Mouse (Mus musculus) CD4-positive, CD25-positive, alpha-beta regulatory T cell, adult 2 months (primary cell): ENCODE measurements around the gene Gps2.

Source experiments
- DNase-seq: peaks from one replicate; pipeline ENCODE4 v3.0.0-alpha.2; 2012; ENCODE audit warnings: low read depth, low spot score

Gene Gps2

DNA sequence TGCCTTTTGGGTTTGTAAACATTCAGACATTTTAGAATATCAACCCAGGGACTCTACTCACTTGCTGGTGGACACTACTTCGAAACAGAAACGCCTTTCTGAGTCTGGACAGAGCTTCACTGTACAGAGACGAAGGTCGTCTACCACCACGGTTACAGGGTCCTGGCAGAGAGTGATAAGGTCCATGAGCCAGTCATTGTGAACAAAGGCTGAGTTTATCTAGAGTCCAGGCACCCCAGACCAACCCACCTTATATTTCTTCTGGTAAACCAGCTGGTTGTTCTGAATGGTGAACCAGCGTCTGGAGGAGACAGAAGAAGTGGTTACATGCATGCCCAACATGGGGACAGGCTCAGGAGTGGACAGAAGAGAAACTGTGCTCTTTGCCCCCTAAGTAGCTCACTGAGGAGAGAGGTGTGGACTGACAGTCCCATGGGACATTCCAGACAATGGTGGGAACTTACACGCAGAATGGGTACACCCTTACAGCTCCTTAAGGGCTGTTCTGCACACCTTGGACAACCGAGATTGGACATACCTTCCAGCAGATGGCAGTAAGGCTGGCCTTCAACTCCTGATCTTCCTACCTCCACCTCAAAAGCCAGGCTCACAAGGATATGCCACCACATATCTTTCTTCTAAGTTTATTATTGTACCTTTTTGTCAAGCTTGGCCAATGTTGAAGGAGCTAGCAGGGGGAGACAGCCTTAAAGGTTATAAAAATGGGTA, 26.6 kb upstream of the Gps2 start:
- no peak for DNase-seq

DNA sequence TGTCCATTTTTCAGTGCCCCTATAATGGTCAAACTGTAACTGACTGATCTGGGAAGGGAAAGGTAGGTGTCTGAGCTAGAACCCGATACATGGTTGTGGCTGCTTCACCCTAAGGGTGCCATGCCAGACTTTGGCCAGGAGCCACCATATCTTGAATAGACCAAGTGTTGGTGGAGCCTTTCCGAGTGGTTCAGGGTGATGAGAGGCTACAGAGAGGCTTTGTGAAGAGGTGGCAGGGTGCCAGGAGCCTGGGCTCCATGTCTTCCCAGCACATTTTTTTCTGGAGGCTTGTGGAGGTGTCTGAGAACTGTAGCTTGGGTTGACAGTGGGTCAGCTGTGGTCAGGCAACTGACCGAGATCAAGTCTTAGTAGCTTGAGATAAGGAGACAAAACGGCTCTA, 22.2 kb upstream of the Gps2 start:
- no peak for DNase-seq

DNA sequence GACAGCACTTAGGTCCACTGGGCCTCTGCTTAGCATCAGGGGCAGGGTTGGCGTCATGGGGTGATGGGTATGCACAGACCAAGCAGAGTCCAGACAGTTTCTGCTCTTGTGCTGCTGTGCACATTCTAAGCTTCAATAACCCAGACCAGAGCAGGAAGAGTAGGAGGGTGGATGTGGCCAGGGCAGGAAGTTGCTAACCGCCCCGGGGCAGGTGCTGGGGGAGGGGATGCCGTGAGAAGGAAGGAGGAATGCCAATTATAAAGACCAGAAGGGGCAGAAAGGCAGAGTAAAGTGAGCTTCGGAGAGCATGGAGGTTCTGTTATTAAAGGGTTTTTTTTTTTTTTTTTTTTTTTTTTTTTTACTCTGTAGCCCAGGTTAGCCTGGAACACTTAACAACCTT, 19.0 kb upstream of the Gps2 start:
- DNase-seq, result peak; percentile 88

DNA sequence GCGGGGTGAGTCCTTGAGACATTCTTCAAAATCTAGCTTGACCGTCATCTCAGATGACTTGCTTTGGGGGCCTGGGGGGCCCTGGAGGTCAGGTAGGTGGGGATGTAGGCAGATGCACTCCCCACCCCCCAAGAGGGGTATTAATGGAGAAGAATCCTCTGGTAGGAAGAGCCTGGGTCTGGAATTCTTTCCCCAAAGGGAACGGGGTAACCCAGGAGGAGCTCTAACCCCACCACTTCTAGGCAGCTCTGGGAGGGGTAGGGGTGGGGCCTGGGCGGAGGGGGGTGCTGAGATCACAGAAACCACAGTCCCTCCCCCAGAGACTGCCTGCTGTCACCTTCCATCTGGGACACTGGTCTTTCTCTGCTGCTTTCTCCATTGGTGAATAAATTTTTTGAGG, 18.4 kb upstream of the Gps2 start, which contains the start of gene Acap1:
TSS of gene Acap1 (minus strand) at position 249 of the 400 bp plus-strand sequence.
- peak; percentile 83 for DNase-seq

DNA sequence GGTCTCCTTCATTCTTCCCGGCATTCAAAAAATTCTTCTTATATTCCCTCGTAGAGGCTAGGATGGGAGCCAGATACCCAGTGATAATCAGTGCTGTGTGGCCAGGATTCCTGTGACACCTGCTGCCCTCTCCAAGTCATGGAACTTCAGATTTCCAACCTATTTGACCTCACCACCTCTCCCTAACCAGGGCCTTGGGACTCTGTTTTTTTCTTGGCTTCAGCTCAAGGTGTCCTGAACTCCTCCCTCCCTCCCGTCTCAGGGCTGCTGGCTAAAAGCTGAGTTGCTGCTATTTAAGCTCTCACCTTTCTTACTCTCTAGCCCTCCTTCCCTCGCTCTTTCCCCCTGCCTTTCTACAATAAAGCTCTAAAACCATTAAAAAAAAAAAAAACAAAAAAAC, 13.8 kb upstream of the Gps2 start:
- DNase-seq, result no peak

DNA sequence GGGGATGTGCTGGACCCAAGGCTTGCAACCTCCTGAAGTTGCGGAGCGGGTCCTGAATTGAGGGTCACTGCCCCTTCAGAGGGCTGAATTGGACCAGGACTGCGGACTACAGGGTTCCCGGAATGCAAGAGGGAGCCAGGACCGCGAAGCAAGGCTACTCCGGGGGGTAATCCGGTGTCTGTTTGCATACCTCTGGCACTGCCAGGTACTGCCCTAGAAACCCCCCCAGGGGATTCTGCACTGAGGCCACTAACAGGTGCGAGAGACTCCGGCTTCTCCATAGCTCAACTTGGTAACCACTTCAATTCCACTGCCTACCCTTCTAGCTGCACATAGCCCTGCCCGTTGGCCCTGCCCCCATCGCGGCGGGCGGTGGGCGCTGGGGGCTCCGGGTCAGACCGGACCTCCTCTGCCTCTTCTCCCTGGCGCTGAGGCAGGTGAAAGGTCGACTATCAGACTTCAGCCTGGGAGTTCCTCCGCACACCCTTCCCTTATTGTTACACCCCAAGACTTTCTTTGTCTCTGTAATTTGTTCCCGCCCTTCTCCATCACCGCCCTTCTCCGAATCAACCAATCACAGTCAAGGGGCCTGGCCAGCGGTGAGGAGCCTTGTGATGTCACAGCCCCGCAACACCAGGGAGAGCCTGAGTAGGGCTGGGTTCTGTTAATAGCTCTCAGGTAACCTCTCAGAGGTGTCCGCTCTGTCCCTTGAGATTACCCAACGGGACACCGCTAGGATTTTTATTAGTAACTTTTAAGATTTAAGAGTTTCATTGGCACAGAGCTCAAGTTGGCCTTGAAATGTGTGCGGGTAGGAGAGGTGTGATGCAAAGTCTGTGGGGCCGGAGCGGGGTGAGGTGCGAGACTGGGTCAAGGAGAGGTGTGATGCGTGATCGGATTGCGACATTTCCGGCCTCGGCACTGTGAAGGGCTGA, 12.9 kb upstream of the Gps2 start, which contains the start of the genes 2810408A11Rik and Neurl4:
TSS of gene 2810408A11Rik (minus strand) at position 517 of the 935 bp plus-strand sequence.
TSS of gene Neurl4 (plus strand) at position 602 of the 935 bp plus-strand sequence.
- DNase-seq, result peak; percentile 95

DNA sequence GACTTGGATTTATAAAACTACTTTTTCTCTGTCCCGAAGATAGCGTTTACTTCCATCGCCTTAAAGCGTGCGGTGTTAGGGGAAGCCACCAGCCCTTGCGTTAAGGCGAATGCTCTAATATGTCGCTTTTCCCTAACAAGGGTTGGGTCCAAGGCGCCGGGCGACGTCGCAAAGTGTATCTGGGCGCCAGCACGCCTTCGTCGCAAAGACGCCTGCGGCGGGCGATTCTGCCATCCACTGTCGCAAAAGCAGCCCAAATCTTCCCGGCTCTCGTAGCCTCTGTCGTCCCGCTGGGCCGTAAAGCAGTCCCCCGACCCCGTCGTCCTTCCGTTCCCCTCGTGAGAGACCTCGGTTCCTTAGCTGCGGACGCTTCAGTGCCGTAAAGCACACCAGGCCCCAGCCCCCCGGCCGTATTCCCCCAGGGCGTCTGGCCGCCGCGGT, 12.3 kb upstream of the Gps2 start:
- DNase-seq, result peak; percentile 95

DNA sequence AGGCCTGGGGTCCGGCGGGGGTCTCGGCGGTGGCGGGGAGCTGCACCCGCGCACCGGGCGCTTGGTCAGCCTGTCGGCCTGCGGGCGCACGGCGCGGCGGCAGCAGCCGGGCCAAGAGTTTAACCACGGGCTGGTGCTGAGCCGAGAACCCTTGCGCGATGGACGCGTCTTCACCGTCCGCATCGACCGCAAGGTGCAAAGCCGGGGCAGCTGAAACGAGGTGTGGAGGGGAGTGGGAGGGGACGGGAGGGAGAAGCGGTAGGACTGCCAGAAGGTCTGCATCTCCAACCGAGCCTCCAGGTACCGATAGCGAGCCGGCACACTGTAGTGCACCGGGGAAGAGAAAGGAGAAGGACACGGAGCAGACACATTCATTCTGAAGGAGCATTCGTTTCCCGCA, 11.7 kb upstream of the Gps2 start:
- peak; percentile 46 for DNase-seq

DNA sequence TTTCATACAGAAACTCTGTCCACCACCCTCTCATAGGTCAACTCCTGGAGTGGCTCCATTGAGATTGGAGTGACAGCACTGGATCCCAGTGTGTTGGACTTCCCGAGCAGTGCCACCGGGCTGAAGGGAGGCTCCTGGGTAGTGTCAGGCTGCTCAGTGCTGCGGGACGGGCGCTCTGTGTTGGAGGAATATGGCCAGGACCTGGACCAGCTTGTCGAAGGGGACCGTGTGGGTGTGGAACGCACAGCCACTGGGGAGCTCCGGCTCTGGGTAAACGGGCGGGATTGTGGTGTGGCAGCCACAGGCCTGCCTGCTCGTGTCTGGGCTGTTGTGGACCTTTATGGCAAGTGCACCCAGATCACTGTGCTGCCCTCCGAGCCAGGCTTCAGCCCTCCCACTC, 10.7 kb upstream of the Gps2 start:
- no peak for DNase-seq

DNA sequence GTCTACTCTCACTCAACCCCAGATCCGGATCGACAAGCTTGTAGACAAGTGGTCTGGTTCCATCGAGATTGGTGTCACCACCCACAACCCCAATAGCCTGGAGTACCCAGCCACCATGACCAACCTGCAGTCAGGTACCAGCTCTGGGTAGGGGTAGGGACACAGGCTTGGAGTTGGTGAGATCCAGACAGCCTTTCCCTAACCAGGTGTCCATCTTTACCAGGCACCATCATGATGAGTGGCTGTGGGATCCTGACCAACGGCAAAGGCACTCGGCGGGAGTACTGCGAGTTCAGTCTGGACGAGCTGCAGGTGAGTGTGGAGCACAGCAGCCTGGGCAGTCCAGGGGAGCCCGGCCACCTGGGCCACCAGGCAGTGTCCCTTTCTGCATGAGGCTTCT, 9.4 kb upstream of the Gps2 start:
- DNase-seq, result no peak

DNA sequence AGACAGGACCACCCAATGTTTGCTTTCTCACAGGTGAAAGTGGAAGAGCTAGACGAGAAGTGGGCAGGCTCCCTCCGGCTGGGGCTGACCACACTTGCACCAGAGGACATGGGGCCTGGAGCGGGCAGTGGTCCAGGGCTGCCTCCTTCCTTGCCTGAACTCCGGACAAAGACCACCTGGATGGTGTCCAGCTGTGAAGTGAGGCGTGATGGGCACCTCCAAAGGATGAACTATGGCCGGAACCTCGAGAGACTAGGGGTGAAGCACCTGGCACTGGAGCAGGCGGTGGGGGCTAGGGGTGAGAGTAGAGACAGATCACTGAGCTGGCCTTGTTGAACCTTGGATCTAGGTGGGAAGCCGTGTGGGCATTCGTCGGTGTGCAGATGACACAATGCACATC, 5.0 kb upstream of the Gps2 start:
- no peak for DNase-seq

DNA sequence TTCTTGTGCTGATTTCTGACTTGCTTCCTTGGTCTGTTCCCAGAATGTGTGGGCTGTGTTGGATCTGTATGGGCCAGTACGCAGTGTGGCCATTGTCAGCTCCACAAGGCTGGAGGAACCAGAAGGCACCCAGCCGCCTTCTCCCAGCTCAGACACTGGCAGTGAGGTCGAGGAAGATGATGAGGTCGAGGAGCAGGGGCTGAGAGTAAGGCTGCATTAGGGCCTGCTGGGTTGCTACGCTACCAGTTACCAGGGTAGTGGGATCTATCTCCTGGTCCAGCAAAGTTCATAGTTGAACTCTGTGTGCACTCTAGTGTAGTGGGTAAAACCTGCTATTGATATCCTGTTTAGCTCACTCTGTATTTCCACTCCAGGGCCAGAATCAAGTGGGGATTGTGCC, 4.5 kb upstream of the Gps2 start:
- DNase-seq, result no peak

DNA sequence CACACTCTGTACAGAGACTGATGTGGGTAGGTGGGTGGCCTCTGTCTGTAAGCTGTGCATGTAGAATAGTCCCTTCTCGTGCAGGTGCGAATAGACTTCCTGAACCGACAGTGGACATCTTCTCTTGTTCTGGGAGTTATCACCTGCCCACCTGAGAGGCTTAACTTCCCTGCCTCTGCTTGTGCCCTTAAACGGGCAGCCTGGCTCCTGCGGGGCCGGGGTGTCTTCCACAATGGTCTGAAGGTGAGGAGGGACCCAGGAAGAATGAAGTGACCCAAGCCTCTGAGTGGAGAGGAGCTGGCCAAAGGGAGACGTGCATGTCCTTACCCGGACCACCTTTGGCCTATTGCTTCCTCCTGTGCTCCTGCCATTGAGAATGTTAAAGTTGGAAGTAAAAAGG, 3.5 kb upstream of the Gps2 start:
- no peak for DNase-seq

DNA sequence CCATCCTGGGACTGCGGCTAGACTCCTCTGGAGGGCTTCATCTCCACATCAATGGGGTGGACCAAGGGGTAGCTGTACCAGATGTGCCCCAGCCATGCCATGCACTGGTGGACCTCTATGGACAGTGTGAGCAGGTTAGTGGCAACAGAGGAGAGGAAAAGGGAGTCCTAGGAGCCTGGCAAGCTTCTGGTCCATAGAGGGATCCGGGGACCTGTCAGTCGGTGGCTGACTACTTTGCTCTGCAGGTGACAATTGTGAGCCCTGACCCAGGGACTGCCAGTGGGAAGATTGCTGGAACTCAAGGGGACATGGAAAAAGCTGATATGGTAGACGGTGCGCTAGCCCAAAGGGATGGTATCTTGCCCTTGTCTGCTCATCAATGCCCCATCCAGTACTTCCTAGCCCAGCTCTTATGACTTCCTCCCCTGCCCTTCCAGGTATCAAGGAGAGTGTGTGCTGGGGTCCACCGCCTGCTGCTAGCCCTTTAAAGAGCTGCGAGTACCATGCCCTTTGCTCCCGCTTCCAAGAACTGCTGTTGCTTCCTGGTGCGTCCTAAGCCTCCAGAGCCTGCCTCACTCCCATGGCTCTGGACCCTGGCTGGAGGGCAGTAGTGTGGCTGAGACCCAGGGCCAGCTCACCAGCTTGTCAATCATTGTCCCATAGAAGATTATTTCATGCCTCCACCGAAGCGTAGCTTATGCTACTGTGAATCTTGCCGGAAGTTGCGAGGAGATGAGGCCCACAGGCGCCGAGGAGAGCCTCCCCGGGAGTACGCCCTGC, 2.7 kb upstream of the Gps2 start:
- no peak for DNase-seq

DNA sequence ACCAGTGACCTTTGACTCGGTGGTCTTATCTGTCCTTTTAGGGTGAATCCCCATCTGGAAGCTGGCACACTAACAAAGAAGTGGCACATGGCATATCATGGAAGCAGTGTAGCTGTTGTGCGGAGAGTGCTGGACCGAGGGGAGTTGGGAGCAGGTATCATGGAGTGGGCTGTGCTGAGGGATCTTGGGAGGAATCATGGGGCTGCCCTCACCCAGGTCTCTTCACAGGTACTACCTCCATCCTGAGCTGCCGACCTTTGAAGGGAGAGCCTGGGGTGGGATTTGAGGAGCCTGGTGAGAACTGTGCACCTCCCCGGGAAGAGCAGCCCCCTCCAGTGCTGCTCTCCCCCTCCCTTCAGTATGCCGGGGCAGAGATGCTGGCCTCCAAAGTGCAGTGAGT, 2.0 kb upstream of the Gps2 start:
- no peak for DNase-seq

DNA sequence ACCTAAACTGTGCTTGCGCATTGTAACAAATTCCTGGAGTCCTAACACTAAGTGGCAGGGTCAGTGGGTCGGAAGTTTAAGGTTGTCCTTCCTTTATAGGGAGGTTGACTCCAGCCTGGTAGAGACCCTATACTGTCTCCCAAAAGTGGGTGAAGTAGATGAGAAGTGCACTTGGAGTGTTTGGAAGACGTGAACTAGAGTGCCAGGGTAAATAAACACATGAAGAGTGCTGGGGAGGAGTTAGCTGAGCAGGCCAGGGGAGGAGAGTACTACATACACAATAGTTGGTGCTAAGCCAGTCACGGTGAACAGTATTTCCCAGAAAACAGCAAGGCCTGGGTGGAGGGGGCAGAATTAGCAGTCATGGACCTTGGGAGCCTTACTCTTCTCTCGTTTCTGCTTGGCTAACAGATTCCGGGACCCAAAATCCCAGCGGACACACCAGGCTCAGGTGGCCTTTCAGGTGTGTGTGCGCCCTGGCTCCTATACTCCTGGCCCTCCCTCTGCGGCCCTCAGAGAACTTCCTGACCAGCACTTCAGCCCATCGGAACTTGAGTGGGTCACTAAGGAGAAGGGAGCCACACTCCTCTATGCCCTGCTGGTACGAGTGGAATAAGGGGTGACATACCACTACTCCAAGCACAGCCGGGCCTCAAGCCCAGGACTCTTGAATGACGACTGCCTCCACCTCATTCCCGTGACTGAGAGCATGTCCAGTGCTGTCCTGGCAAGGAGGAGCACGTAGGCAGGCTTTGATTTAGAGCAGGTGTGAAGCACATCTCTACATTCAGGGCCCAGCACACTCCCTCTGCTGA, 765 bp upstream of the Gps2 start:
- DNase-seq, result no peak

DNA sequence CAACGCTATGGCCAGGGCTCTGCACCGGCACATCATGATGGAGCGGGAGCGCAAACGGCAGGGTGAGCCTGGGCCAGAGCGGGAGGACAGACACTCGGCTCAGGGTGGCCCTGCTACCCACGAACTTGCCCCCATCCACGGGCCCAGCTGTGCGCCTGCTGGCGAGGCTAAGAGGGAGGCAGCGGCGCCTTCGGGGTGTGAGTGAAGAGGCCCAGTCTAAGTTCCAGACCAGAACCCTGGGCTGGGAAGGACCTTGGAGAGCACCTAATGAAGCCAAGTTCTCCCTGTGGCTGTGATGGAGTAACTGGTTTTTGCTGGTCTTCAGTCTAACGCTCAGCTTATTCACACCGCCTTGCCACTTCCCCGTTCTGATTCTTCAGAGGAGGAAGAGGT, 680 bp downstream of the Gps2 start:
- DNase-seq, result no peak

DNA sequence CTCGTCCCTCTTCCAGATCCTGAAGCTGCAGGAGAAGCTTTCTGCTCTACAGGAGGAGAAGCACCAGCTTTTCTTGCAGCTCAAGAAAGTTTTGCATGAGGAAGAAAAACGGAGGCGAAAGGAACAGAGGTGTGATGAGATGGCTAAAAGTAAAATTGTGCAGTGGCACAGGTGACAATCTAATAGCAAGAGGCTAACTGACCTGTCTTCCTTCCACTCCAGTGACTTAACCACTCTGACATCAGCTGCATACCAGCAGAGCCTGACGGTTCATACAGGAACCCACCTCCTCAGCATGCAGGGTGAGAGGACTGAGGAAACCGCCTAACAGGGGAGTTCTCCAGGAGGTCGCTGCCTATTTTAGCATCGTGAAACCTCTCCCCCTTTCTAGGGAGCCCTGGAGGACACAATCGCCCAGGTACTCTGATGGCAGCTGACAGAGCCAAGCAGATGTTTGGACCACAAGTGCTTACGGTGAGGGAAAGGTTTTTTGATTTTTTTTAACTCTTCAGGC, 1.3 kb downstream of the Gps2 start:
- no peak for DNase-seq

DNA sequence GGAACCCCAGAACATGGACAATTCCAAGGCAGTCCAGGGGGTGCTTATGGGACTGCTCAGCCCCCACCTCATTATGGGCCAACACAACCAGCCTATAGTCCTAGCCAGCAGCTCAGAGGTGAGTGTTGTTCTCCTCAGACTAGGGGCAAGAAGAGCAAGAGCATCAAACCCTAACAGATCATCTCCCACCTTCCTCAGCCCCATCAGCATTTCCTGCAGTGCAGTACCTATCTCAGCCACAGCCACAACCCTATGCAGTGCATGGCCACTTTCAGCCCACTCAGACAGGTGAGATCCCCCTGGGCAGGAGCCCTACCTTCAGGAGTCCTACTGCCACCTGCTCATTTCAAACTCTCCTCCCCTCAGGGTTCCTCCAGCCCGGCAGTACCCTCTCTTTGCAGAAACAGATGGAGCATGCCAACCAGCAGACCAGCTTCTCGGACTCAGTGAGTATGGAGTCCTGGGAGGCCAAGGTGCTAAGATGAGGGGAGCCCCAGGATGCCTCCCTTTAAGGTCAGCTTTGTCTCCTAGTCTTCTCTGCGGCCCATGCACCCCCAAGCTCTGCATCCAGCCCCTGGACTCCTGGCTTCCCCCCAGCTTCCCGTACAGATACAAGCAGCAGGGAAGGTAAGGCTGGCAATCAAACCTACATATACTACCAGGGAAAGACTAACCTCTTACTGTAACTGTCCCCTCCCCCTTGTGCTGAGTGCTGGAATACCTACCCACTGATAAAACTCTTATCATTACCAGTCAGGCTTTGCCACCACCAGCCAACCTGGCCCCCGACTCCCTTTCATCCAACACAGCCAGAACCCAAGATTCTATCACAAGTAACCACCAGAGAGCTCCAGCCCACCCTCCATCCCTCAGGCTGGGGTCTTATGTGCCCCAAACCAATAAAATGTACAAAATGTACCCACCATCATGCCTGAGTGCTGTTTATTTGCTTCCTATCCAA, 2.3 kb downstream of the Gps2 start:
- no peak for DNase-seq
